Mouse (Mus musculus) left cerebral cortex, postnatal 10 days (tissue): Measurements from ENCODE around the gene Naga. TPM values are rescaled to one million over a fixed set of nuclear protein-coding genes. Genes with fewer than 3 reads are reported as not detected.
"Not testable (repeated sequence)": the region's sequence is repeated elsewhere in the genome, so short reads cannot be mapped to it uniquely, and the experiment has no call there.

Experiments
- DNase-seq, 2 experiments: peaks; one replicate each; pipeline ENCODE4 v3.0.0; 2021 to 2022; ENCODE audit warnings: low spot score in 2 of 2, mixed read lengths in 1 of 2; ENCODE audit errors: extremely low spot score in 1 of 2
- intact Hi-C: fragments of 180-260 bp; cut with DNase I; formaldehyde crosslinking; loops from one replicate; pipeline ENCODE4 v1.15.1; 2025
- total RNA-seq, 2 experiments: library from RNA; stranded (reverse); gene quantifications; 2 replicates each; pipeline ENCODE4 v1.2.3; 2021

Naga gene
- total RNA-seq, result 10 to 100 TPM; 34.5 to 41.0 TPM

DNA sequence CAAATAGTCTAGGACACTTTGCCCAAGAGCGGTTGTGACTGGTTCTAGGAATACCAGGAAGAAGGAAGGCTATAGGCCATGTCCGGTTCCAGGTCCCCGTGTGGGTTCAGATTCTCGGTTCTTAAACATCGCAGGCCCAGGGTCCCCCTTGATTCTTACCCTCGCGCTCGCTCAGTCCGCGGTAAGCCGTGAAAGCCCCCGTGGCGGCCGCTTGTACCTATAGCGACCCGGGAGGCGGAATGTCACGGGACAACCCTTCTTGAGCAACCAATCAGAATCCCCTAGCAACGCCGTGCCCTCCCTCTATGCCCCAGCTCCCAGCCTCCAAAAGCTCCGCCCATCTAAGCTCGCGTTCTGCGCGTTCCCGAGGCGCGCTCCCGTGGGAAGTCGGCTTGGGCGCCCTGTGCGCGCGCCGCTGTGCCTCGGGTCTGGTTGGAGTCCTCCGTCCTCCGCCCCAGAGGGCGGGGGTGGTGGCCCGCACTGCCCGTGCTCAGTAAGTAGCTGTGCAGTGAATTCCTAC, at the start of gene Naga, which contains the start of the genes Pheta2 and Smdt1:
Naga (minus strand) TSS at position 333 of the 520 bp plus-strand sequence.
Pheta2 (plus strand) TSS at position 350 of the 520 bp plus-strand sequence.
Smdt1 (plus strand) TSS at position 367 of the 520 bp plus-strand sequence.
- intact Hi-C loops, result no loop called here
- peak; percentile 92 to 97 for DNase-seq

DNA sequence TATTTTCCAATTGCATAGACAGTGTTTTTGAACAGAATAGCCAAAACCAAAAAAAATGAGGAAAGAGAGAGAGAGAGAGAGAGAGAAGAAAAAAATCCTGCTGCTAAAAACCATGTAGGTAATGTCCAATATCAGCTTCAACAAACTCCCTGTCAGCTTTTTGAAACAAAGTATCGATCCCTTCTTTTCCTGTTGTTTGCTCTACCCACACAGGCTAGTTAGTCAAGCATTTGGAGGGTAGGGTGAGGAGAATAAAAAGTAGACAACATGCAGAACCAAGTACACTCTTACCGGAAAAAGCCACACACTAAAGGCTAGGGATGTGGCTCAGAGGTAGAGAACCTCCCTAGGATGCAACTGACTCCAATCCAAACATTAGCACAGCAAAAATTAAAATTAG, 47.0 kb upstream of the Naga start:
- intact Hi-C loops, result no loop called here
- DNase-seq, result no peak

DNA sequence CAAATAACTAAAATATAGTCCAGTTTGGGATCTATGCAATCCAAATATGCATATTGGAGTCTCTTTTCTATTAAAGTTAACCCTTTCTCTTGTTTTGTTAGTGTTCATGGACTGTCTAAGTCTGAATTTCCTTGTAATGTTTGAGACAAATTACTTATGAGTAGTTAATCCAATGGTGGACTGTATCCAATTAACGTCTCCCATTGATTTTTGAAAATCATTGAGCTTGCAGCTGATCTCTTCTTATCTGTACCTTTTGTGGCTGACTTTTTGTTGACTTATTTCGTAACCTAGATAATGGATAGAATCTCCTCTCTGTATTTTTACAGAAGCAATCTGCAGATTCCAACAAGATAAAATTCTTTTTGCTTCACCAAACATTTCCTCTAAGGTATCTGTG, 43.7 kb upstream of the Naga start:
- DNase-seq, result no peak
- intact Hi-C loops, result no loop called here

DNA sequence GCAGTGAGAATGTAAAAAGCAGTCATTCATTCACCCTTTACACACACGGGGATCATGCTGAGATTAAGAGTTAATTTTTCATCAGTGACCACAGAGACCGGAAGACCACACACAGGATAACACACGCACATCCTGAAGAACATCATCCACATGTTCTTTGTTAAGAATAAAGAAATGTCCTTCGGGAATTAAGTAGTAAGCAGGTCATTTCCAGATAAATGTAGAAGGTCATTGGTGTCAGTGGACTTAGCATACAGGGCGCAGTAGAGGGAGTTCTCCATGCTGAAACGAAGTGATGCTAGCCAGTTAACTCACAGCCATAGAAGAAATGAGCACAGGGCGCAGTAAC, 42.0 kb upstream of the Naga start:
- DNase-seq, result no peak
- intact Hi-C loops, result no loop called here

DNA sequence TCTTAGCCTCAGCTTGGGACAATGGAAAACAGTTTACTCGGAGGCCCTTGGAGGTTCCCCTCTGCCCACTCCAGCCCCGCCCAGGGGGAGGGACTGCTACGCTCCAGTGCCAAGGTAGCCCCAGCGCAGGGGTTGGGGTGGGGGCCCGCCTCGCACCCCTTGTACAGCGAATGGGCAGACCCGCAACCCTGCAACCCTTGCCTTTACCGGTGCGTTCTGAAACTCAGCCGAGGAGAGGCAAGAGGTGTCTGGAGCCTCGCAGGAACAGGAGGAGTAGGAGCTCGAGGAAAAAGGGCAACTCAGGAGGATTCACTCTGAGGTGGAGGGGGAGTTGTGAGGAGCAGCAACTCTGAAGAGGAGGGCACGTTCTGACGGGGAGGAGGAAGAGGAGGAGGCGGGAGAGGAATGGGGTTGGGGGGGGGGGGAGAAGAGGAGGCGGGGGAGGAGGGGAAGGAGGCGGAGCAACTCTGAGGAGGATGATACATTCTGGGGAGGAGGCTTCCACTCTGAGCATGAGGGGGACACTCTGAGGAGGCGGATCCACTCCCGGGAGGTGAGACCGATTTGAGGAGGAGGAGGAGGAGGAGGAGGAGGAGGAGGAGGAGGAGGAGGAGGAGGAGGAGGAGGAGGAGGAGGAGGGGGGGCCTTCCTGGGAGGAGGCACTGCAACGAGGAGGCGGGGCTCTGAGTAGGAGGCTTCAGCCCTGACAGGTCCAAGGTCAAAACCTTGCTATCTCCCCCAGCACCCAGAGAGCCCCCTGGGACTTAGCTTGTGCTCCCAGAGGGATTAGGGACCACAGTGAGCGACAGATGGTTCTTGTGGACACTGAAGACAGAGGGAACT, 41.4 kb upstream of the Naga start, which contains the start of gene Cyp2d22:
Cyp2d22 (minus strand) TSS at position 390 of the 843 bp plus-strand sequence.
- DNase-seq, result peak in 1 of 2 experiments; percentile 71
- intact Hi-C loops, result no loop called here

DNA sequence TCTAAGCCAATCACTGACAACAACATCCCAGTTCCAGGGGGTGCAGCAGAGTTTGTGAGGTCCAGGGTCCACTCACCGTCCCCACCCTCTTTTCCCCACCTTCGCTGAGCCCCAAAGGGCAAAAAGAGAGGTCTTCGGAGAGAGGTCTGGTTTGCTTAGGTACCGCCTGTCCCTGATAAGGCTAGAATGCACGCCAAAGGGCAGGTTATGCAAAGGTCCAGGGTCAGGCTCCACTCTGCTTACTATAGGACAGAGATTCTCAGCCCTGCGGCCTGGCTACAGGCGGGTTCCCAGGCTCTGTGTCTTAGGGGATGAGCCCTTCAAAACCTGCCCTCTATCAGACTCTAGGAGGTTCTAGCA, 40.8 kb upstream of the Naga start:
- no peak for DNase-seq
- intact Hi-C loops, result no loop called here

DNA sequence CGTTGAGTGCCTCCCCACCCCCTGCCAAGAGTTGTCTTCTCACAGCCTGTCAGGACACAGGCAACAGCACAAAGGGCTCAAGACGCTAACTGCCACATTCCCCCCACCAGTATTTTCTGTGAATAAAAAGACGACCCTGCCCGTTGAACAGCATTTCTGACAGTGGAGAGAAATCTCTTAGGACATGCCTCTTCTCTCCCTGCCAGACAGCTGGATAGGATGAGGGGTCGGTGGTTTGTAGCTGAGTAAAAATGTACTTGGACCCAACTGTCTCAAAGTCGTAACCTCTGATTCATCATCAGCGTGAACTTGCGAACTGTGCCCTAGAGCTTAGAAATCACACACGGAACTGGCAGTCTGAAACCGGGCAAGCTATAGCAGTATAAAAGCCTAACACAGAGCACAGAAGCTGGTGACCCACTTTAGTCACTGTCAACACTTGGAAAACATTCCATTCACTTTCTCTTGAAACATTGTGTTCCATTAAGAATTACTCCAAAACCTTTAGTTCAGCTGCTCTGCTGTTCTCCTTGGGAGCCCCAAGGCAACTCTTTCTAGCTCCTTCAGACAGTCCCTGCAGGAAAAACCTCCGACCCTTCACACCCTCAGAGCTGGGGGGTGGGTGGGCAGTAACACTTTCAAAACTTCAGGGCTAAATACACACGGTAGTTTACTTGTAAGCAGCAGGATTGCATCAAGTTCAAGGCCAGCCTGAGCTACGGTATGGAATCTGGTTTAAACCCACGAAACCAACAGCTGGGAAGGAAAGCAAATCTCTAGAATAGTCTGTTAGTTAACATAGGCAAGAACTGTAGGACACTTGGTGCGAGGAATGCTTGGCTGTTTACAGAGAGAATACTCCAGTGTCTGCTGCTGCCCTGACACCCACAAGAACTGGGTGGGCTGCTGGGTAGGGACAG, 39.8 kb upstream of the Naga start:
- intact Hi-C loops, result no loop called here
- no peak for DNase-seq

DNA sequence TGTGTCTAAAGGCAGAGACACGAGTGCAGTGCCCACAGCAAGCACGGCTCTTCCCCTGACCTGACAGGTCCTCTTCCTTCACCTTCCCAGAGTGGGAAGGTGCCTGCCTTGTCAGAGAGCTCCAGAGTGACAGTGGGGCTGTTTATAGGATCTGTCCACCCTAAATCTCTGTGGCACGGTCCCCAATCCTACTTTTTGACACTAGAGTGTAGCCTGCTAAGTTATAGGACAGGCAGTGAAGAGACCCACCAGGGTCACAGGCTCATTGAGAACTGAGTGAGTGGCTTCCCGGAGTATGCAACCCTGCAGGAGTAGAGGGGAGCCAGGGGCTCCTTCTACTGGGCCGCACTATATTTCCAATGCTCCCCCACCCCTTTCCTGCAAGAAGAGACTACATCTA, 39.0 kb upstream of the Naga start:
- intact Hi-C loops, result no loop called here

DNA sequence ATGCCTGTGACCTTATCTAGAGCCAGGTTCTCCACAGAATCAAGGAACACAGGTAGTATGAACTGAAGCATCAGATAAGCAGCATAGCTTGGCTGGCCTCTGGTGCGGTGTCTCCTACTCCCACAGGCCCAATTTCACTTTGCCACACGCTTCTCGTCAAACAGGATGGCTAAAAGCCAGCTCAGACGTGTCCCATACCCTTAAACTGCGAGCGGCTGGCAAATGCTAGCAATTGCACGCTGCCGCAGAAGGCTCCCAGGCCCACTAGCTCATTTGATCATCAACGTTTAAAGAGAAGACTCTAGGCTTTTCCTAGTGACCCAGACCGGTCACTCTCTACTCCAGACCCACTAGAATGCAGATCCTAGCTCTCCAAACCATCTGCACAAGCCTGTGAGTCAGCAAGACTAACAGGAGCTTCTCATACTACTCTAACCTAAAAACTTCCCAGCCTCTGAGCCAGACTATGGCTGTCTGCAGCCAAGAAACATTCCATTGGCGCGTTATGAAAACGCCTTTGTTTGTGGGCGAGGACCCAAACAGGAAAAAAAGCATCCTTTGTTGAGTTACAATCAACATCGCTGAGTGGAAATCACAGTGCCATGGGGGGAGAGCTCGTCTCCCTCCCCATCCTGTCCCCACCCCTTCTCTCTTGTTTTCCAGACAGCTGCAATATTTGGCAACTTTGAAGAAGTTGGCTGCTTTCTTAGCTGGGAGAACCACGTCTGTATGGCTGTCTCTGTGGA, 37.8 kb upstream of the Naga start:
- intact Hi-C loops, result no loop called here
- peak; percentile 51 to 69 for DNase-seq

More for the DNA sequence above, 39.0 kb upstream of the Naga start:
- no peak for DNase-seq

DNA sequence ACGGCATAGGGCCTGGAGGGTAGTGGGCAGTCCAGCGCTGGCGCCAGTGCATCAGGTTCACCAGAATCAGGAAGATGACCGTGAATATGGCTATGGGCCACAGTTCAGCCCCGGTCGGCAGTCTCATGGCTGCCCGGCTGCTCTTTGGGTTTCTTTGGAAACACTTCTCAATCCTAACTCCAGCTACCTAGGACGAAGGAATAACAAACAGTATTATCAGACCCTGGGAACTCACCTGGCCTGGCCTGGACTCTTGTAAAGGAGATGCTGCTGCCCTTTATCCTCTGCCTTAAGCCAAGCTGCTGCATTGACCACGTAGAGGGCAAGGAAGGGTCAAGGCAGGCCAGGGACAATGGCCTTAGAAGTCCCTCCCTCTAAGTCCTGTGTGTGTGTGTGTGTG, 37.1 kb upstream of the Naga start:
- intact Hi-C loops, result no loop called here
- DNase-seq, result no peak

DNA sequence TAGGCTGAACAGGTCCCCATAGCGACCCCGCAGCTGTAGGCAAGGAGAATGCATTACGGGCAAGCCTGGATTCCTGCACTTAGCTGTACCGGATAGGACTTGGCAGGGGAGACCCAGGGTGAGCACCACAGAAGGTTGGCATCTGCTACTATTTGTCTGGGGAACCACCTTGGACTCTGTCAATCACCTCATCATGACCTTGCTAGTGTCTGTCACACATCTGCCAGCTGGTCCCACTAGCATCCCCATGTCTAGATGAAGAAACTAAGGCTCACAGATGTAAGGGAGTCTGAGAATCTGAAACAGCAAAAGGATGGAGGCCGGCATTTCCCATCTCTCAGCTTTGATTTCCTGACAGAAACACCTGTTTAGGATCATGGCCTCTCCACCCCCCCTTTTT, 35.7 kb upstream of the Naga start:
- DNase-seq, result no peak
- intact Hi-C loops, result no loop called here

DNA sequence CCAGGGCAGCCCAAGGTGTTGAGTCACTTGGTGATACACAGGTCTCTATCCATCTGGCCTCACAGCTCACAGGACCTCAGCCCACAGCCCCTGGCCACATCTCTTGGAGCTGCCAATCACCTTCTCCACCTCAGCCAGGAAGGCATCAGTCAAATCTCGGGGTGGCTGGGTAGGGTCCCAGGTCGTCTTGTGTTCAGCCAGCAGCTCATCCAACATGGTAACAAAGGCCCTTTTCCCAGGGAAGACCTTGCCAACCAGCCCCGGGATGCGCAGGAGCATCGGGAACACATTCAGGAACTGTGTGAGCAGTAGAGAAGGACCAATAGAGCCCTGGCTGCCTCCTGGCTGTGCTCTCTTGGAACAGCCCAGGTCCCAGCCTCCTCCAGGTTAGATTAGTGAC, 34.3 kb upstream of the Naga start:
- no peak for DNase-seq
- intact Hi-C loops, result no loop called here

DNA sequence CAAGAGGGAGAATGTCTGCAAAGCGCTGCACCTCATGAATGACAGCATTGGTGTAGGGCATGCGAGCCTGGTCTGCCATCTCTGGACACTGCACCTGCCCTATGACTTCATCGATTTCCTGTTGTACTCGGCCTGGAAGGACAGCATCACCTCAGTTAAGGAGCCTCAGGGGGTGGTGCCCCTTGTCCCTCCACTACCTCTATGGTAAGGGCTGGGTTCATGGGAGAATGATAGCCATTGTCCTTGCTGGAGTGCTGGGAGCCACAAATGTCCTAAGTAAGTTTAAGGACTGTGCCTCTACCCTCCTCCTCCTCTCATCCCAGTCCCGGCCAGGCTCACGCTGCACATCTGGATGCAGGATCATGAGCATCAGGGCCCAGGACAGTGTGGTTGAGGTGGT, 33.7 kb upstream of the Naga start:
- intact Hi-C loops, result no loop called here
- no peak for DNase-seq

DNA sequence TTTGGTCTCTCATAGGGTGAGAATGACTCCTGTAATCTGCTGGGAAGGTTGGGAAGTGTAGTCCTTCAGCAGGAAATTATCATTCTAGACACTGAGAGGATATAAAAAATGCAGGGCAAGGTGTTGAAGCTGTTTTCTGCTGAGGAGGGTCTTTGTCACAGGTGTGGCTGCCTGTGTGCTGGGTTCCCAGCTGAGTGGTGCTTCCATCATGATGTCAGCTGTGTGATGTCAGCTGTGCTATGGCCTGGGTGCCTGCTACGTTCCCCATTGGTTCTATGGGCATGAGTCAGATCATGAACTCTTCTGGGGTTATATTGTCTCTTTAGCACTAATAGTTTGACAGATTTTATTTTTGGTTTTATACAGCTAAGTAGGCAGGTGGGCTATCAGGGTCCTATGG, 30.1 kb upstream of the Naga start:
- intact Hi-C loops, result no loop called here

DNA sequence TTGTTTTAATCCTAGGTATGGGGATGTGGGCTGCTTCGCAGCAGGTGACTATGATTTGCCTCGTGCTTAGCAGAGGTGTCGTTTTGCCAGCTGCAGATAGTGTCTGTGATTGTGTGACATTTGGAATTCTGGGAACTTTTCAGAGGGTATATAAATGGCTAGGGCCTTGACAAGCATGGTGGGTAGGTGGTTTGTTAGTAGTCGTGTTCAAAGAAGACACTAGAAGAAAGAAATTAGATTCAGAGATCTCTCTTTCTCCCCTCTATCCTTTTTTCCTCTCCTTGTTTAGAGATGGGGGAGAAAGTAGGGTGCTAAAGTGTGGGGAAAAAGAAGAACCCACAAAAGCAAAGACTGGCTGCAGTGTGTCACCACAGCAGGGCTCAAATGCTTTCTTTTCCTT, 29.4 kb upstream of the Naga start:
- intact Hi-C loops, result no loop called here
- no peak for DNase-seq

More for the DNA sequence above, 30.1 kb upstream of the Naga start:
- no peak for DNase-seq

DNA sequence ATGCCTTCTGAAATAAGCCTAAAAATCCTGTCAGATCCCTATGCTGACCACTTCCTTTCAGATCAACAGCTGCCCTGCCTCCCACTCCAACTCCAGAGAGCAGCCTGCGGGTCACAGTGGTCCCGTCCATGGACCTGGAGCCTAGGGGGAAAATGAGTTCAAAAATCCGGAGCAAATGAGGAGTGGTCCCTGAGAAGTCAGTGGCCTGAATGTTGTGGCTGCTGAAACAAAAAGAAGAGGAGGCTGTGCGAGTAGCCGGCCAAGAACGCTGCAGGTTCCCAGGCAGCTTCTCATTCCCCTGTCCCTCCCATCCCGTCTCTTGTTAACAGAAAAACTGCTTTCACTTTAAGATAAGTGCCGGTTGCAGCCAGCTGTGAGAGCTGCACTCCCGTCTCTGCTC, 25.8 kb upstream of the Naga start:
- DNase-seq, intact Hi-C loops: not testable (repeated sequence)

DNA sequence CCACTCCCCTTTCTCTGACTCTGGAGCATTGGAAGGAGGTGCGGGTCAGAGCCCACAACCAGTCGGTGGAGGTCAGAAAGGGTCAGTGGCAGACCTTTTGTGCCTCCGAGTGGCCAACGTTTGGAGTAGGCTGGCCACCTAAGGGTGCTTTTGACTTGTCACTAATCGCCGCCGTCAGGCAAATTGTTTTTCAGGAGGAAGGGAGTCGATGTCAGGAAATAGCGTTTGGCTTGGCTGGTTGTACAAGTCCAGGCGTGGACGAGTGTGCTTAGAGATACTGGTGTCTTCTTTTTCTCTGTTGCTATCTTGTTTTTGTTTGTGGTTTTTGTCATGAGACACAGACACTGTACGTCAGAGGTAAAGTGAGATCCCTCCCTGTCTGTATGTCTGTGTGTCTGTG, 25.1 kb upstream of the Naga start:
- not testable (repeated sequence) for DNase-seq

DNA sequence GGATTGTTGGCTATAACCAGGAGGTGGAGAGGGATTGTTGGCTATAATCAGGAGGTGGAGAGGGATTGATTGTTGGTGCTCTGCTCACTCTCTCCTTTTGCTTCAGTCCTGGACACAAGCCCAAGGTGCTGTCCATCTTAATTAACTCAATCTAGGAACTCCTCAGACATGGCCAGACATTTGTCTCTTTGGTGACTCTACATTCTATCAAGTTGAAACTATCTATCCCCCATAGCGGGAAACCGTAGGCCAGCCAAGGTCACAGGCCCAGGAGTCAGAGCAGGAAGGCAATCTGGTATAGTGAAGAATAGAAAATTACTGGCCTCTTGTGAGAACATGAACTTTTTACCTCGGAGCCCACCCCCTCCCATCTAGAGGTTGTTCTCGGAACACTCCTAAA, 23.5 kb upstream of the Naga start:
- intact Hi-C loops, result no loop called here
- DNase-seq, result no peak

More for the DNA sequence above, 25.1 kb upstream of the Naga start:
- intact Hi-C loops, result not testable (repeated sequence)

DNA sequence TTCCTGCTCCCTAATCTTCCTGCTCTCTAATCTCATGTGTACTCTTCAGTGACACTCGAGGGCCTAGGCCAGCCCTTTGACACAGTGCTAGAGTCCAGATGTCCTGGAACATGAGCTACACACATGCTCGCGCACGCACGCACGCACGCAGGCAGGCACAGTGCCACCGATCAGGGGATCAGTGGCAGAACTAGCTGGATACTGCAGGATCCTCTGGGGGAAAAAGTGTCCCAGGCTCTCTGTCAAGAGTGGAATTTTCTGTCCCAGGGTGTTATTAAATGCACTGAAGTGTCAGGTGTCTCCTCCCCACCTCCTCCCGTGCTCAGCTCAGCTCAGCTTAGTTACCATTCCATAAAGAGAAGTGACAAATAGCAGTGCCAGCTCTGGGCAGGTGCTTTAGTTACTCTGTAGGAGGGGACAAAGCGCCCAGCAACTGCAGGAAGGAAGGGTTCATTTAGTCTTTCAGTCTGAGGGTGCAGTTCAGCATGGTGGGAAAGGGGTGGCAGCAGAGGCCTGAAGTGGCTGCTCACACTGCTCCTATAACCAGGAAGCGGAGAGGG, 22.8 kb upstream of the Naga start:
- DNase-seq, result no peak
- intact Hi-C loops, result no loop called here
